Mouse (Mus musculus): ENCODE results near the gene Ghr.

Gene Ghr

GRCm38 (mm10) chr15:3514027-3514426 is 69.3 kb downstream of the Ghr start:
- DNase-seq = no peak

GRCm38 (mm10) chr15:3512380-3512779 is 70.9 kb downstream of the Ghr start:
- no peak for DNase-seq

GRCm38 (mm10) chr15:3511639-3512171 is 71.6 kb downstream of the Ghr start:
- DNase-seq = no peak

GRCm38 (mm10) chr15:3509089-3509488 is 74.2 kb downstream of the Ghr start:
- DNase-seq = peak; percentile 17

DNA sequence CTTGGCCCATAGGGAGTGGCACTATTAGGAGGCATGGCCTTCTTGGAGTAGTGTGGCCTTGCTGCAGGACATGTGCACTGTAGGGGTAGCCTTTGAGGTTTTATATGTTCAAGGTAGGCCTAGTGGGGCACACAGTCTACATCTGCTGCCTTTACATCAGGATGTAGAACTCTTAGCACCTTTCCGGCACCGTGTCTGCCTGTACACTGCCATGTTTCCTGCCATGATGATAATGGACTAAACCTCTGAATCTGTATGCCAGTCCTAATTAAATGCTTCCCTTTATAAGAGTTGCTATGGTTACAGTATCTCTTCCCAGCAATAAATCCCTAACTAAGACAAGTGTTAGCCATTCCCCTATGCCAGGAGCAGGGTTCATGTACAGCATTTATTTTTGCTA is 76.0 kb downstream of the Ghr start:
- DNase-seq = no peak

GRCm38 (mm10) chr15:3504700-3505099 is 78.6 kb downstream of the Ghr start:
- DNase-seq = peak; percentile 44

- DNase-seq = no peak
Observed at GRCm38 (mm10) chr15:3501683-3502082, 81.6 kb downstream of the Ghr start.

- DNase-seq = no peak
Observed at GRCm38 (mm10) chr15:3499020-3499419, 84.3 kb downstream of the Ghr start.

DNA sequence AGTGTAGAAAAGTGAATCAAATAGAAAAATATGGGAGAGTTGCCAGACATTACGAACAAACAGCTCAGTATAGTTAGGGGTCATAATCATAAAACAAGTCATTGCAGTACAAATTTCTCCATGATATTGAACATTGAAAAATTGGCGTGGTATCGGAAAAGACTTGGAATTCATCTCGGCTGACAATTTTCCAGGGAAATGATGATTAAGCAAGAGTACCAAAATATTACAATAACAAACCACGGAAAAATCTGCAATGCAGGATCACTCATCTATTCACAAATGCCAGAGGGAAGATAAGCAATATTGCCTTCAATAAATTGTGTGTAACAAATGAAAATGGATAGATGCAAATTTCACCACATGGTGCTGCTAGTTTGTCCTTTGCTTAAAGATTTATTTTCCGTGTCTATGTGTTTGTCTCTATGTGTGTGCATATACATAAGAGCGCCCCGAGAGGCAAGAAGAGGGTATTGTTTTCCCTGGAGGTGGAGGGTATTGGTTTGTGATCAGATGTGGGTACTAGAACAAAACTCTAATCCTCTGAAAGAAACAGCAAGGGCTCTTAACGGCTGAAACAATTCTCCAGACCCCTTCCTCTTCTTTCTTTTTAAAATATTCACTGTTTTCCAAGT is 85.2 kb downstream of the Ghr start:
- DNase-seq = no peak

- DNase-seq = no peak
Observed at GRCm38 (mm10) chr15:3490868-3491267, 92.4 kb downstream of the Ghr start.

- no peak for DNase-seq
Observed at GRCm38 (mm10) chr15:3490011-3490410, 93.3 kb downstream of the Ghr start.

DNA sequence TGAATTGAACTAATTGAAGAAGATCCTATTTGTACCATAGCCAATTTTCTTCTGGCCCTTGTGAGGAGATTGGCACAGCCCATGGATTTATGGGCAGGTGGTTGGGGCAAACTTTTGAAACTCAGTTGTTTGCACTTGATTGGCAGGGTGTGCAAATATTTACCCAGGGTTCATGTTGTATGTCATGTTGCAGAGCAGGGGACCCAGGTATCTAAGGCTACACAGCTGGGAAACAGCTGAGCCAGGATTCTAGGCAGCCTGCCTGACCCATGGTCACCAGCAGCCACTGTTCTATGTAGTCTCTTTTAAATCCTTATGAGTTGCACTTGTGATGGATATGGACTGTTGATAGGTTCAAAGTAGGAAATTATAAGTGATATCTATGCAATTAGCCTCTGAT is 94.1 kb downstream of the Ghr start:
- DNase-seq = no peak

DNA sequence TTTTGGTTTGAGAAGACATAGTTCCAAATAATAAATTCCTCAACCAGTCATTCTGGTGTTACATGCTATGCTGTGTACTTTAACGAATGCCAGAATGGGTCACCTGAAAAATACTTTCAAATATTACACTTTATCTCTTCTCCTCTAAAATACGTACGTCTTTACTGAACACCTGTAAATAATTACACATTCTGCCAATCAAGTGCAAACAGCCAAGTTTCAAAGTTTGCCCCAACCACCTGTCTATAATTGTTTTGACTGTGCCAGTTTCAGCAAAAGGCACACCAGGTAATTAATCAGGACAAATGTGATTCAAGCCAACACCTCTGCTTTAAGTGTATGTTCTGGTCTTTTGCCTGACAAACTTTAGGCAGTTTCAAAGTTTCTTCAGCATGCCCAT is 94.7 kb downstream of the Ghr start:
- DNase-seq = no peak

- DNase-seq = no peak
Observed at GRCm38 (mm10) chr15:3486691-3487090, 96.6 kb downstream of the Ghr start.

- DNase-seq = no peak
Observed at GRCm38 (mm10) chr15:3485367-3485766, 97.9 kb downstream of the Ghr start.

- no peak for DNase-seq
Observed at GRCm38 (mm10) chr15:3483451-3483850, 99.8 kb downstream of the Ghr start.

- no peak for DNase-seq
Observed at GRCm38 (mm10) chr15:3469230-3469629, 114.1 kb downstream of the Ghr start.

DNA sequence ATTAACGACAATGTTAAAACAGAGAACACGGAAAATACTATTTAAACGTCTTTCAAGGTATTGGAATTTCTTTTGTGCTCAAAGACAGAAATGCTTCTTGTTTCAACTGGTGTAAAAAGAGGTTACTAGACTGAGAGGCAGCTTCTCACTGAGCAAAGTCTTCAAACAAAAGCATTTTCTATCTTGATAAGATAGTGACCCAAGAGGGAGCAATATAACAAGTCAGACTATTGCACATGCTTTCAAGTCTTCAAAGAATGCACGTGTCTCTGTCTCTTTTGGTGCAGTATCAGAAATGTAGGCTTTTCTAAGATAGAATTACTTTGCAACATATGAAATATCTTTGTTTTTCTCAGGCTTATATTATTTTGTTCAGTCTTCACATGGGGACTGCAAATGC is 116.7 kb downstream of the Ghr start:
- no peak for DNase-seq

DNA sequence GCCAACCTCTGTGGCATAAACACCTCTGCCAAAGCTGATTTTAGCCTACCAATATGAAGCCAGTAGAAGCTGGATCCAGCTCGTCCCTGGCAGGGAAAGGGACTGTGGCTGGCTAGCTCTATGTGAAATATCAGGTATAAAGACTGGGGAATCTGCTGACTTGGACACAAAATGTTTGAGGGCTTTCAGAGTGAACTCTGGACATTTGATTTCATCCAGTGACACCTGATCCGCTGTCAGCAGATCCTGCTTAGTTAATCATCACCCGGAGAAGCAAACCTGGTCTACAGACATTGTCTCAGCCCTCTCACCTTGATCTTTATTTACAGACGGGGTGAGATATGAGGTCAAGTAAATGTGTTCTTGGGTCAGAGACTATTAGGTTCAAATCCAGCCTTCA is 118.5 kb downstream of the Ghr start:
- no peak for DNase-seq

DNA sequence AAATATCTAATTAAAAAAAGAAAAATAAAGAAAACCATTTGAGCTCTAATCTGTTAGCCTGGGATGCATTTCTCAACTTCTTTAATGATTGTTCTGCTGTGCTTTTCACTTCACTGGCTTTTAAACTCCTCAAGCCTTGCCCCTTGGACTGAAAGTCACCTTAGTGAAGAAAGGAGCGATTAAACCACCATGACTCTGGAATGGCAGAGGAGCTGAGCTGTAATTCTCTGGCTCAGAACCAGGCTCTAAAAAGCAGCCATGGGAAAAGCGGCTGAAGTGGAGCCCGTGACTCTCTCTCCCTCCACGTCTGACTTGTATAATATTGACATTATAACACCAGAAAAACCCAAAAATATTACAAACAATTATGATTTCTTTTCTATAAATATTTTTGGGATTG is 126.7 kb downstream of the Ghr start:
- DNase-seq = no peak

GRCm38 (mm10) chr15:3455572-3455971 is 127.7 kb downstream of the Ghr start:
- DNase-seq = no peak

GRCm38 (mm10) chr15:3452080-3452752 is 131.1 kb downstream of the Ghr start:
- no peak for DNase-seq

- DNase-seq = no peak
Observed at GRCm38 (mm10) chr15:3449564-3449963, 133.7 kb downstream of the Ghr start.

DNA sequence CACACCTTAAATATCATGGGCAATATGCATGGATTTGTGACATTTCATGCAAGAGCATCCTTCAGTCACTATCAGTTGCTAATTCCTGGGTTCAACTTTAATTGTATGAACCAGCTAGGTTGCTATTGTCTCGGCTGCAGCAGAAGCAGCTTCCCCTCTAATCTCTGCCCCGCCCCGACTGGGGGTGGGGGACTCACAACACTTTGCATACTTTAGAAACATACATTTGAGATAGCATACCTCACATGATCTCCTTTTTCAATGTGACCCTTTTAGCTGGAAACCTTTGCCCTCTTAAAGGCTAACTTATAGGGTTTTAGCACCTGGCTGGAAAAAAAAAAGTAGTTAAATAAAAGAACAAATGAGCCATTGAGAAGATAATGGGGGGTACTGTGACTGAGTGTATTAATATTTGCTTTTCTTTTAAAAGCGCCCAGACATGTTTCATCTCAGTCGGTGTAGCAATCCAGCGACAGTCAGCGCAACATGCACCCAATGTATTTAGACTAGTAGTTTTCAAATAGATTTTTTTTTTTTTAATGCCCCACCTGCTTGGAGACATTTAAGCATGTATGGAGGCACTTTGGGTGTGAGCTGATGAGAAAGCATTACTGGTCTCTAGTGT is 137.9 kb downstream of the Ghr start:
- no peak for DNase-seq
